Mouse (Mus musculus): ENCODE results near the gene Olfr523. TPM values are rescaled to one million over a fixed set of nuclear protein-coding genes. Genes with fewer than 3 reads are reported as not detected.

Gene Olfr523
- polyA plus RNA-seq, 1 experiment from 2014 or later, result not detected

GRCm38 (mm10) chr7:140186646-140187620 is 13.9 kb downstream of the Olfr523 start:
- Histone ChIP-seq H3K9ac (no peak overlapping the region), H3K4me3 (no peak overlapping the region), H3K4me1 (no peaks in the 10 kb centered on the region), H3K27me3 (replicated peaks) (no peaks in the 10 kb centered on the region), H3K4me2 (replicated peaks) (no peak overlapping the region), H3K9me3 (no peaks in the 10 kb centered on the region), H3K36me3 (no peaks in the 10 kb centered on the region), H3K27ac (no peak overlapping the region)
- ATAC-seq (ENCODE audit: low FRiP score, low read depth), result no peak
- WGBS, result 70% methylated on average over 18 of the region's 18 CpGs

DNA sequence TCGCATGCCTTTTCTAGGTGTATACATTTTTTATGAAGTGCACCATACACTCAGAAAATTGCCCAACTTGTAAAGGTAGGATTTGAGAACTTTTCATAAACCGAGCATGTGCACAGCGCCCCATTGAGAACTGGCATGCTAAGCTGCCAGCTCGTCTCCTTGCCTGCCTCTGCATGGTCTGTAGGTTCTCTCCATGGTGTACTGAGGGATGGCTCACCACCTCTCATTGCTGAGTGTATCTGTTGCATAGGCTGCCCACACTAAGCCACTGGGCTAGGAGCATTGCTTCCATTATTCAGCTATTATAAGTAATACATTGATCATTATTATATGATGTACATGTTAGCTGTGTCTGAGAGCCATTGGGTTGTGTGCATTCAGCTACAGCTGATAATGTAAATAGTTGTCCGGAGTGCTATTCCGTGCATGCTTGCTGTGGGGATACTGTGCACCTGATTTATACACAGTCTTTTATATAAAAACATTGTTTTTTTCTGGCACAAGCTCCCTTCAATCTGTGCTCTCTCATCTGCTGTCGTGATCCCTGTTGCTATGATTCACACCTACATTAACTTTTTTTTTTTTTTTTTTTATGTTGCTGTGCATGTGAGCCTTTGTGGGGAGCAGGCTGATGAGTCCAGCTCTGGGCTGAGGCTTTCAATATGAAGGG is 14.8 kb downstream of the Olfr523 start:
- no peaks in the 10 kb centered on the region for H3K9me3 ChIP-seq
- no peaks in the 10 kb centered on the region for H3K27me3 ChIP-seq (replicated peaks)
- no peak overlapping the region for H3K4me2 ChIP-seq (replicated peaks)
- no peak overlapping the region for H3K4me3 ChIP-seq
- 85% methylated on average over 7 of the region's 7 CpGs for WGBS
- no peak overlapping the region for H3K27ac ChIP-seq
- no peak for ATAC-seq (ENCODE audit: low FRiP score, low read depth)
- H3K4me1 ChIP-seq, result no peaks in the 10 kb centered on the region
- no peak overlapping the region for H3K9ac ChIP-seq
- no peaks in the 10 kb centered on the region for H3K36me3 ChIP-seq

DNA sequence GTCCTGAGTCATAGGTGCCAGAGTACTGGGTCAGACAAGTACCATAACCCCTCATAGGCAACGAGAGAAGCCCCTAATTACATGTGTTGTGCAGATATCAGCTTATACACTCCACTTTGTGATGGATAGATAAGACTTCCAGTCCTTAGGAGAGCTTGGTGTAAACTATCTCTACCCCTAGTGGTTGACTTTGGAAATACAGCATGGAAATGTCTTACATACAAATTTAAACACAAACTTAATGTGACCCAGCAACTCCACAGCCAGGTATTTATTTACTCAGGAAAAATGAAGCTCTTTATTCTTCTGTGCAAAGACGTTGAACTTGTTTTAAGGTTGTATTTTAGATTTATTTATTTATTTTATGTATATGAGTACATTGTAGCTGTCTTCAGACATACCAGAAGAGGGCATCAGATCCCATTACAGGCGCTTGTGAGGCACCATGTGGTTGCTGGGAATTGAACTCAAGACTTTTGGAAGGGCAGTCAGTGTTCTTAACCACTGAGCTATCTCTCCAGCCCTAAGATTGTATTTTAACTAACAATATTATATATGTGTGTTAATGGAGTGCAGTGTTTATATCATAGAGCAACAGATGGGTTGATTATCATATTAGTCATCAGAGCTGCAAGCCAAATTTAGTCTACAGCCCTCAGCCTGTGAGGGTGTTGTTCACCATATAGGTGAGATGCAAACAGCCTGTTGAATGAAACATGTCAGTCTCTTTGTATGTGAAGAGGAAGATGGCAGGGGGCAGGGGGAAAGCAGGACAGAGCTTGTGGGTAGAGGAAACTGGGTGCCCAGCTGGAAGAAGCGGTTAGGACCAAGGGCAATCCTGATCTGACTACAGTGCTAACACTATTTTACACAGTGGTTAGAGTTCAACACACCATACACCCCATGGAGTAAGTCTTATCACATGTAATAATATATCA is 15.6 kb downstream of the Olfr523 start:
- Histone ChIP-seq H3K4me2 (replicated peaks) (no peak overlapping the region), H3K4me3 (no peak overlapping the region), H3K36me3 (no peaks in the 10 kb centered on the region), H3K9me3 (no peaks in the 10 kb centered on the region), H3K9ac (no peak overlapping the region), H3K4me1 (no peaks in the 10 kb centered on the region), H3K27me3 (replicated peaks) (no peaks in the 10 kb centered on the region), H3K27ac (no peak overlapping the region)
- ATAC-seq (ENCODE audit: low FRiP score, low read depth), result no peak
- 66% methylated on average over 4 of the region's 4 CpGs for WGBS

DNA sequence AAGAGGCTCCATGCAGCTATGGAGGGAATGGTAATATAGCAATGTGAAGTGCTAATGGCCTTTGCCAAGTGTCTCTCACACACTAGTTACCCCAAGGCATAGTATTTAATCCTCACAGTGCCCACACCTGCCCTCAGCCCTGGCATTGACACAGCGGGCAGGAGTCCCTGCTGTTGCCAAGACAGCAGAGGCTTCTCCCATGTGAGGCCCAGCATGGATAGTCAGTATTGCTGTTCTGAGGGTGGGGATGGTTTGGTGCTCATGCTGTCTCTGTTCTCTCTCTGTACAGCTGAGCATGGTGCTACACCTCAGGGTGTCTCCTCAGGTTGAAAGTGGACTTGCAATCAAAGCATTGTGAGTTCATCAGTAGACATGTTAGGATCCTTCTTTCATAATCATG is 17.4 kb downstream of the Olfr523 start:
- WGBS, result 96% methylated on average over 1 of the region's 1 CpGs
- Histone ChIP-seq H3K36me3 (no peaks in the 10 kb centered on the region), H3K4me1 (no peaks in the 10 kb centered on the region), H3K4me3 (no peak overlapping the region), H3K27me3 (replicated peaks) (no peaks in the 10 kb centered on the region), H3K4me2 (replicated peaks) (no peak overlapping the region), H3K9ac (no peak overlapping the region), H3K9me3 (no peaks in the 10 kb centered on the region), H3K27ac (no peak overlapping the region)
- ATAC-seq (ENCODE audit: low FRiP score, low read depth), result no peak

GRCm38 (mm10) chr7:140192445-140192844 is 19.4 kb downstream of the Olfr523 start:
- no peak for ATAC-seq (ENCODE audit: low FRiP score, low read depth)

GRCm38 (mm10) chr7:140192851-140193250 is 19.8 kb downstream of the Olfr523 start:
- no peaks in the 10 kb centered on the region for H3K36me3 ChIP-seq
- no peak overlapping the region for H3K27ac ChIP-seq
- no peaks in the 10 kb centered on the region for H3K4me1 ChIP-seq
- H3K4me3 ChIP-seq, result no peak overlapping the region
- H3K9me3 ChIP-seq, result no peaks in the 10 kb centered on the region
- no peaks in the 10 kb centered on the region for H3K27me3 ChIP-seq (replicated peaks)
- no peak for ATAC-seq (ENCODE audit: low FRiP score, low read depth)
- WGBS, result 87% methylated on average over 2 of the region's 2 CpGs
- H3K9ac ChIP-seq, result no peak overlapping the region
- H3K4me2 ChIP-seq (replicated peaks), result no peak overlapping the region

More at GRCm38 (mm10) chr7:140192445-140192844, 19.4 kb downstream of the Olfr523 start:
- Histone ChIP-seq H3K36me3 (no peaks in the 10 kb centered on the region), H3K27ac (no peak overlapping the region), H3K4me3 (no peak overlapping the region), H3K9me3 (no peaks in the 10 kb centered on the region), H3K4me2 (replicated peaks) (no peak overlapping the region), H3K4me1 (no peaks in the 10 kb centered on the region), H3K9ac (no peak overlapping the region), H3K27me3 (replicated peaks) (no peaks in the 10 kb centered on the region)
- WGBS, result 55% methylated on average over 2 of the region's 2 CpGs

DNA sequence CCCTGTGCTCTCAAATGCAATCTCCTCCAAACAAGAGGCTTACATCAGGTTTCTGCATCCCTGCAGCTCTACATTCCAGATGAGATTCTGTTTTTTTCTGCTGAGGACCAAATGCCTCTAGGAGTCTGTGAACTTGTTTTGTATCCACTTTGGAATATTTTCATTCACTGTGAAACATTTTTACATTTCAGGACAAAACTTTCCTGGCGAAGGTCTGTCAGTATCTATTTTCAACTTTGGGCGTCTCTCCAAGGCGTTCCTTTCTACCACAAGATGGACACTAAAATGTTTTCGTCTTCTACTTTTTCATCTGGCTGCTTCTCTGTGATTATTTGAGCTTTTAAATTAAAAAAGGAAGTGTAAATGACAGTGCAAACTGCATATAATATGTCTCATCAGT is 21.0 kb downstream of the Olfr523 start:
- H3K36me3 ChIP-seq, result no peaks in the 10 kb centered on the region
- no peak overlapping the region for H3K9ac ChIP-seq
- no peaks in the 10 kb centered on the region for H3K9me3 ChIP-seq
- H3K4me2 ChIP-seq (replicated peaks), result no peak overlapping the region
- WGBS, result 94% methylated on average over 4 of the region's 4 CpGs
- H3K4me3 ChIP-seq, result no peak overlapping the region
- no peak for ATAC-seq (ENCODE audit: low FRiP score, low read depth)
- no peaks in the 10 kb centered on the region for H3K27me3 ChIP-seq (replicated peaks)
- no peak overlapping the region for H3K27ac ChIP-seq
- H3K4me1 ChIP-seq, result no peaks in the 10 kb centered on the region

- no peak for ATAC-seq (ENCODE audit: low FRiP score, low read depth)
- H3K4me1 ChIP-seq, result no peaks in the 10 kb centered on the region
- H3K27ac ChIP-seq, result no peak overlapping the region
- no peak overlapping the region for H3K4me3 ChIP-seq
- H3K27me3 ChIP-seq (replicated peaks), result no peaks in the 10 kb centered on the region
- H3K9ac ChIP-seq, result no peak overlapping the region
- no peak overlapping the region for H3K4me2 ChIP-seq (replicated peaks)
- whole genome bisulfite sequencing, result 81% methylated on average over 8 of the region's 8 CpGs
- H3K9me3 ChIP-seq, result no peaks in the 10 kb centered on the region
- no peaks in the 10 kb centered on the region for H3K36me3 ChIP-seq
Observed at GRCm38 (mm10) chr7:140196002-140196401, 23.0 kb downstream of the Olfr523 start.

- H3K4me2 ChIP-seq (replicated peaks), result no peak overlapping the region
- 88% methylated on average over 4 of the region's 4 CpGs for WGBS
- no peak for ATAC-seq (ENCODE audit: low FRiP score, low read depth)
Observed at GRCm38 (mm10) chr7:140201090-140201489, 28.1 kb downstream of the Olfr523 start.

GRCm38 (mm10) chr7:140205864-140206263 is 32.8 kb downstream of the Olfr523 start, which contains the start of gene Olfr524:
Gene Olfr524 (minus strand): TSS chr7:140205964.
- H3K4me1 ChIP-seq, result no peaks in the 10 kb centered on the region
- no peaks in the 10 kb centered on the region for H3K9me3 ChIP-seq
- no peaks in the 10 kb centered on the region for H3K36me3 ChIP-seq
- H3K27ac ChIP-seq, result no peak within 1 kb of the TSS
- no peak within 1 kb of the TSS for H3K9ac ChIP-seq
- H3K4me2 ChIP-seq (replicated peaks), result no peak within 1 kb of the TSS
- no peak within 1 kb of the TSS for H3K4me3 ChIP-seq
- H3K27me3 ChIP-seq (replicated peaks), result no peaks in the 10 kb centered on the region
- ATAC-seq (ENCODE audit: low FRiP score, low read depth), result no peak

More at GRCm38 (mm10) chr7:140201090-140201489, 28.1 kb downstream of the Olfr523 start:
- no peaks in the 10 kb centered on the region for H3K27me3 ChIP-seq (replicated peaks)
- no peaks in the 10 kb centered on the region for H3K4me1 ChIP-seq
- H3K9ac ChIP-seq, result no peak overlapping the region
- no peak overlapping the region for H3K27ac ChIP-seq
- no peaks in the 10 kb centered on the region for H3K36me3 ChIP-seq
- no peaks in the 10 kb centered on the region for H3K9me3 ChIP-seq
- H3K4me3 ChIP-seq, result no peak overlapping the region

GRCm38 (mm10) chr7:140206904-140207303 is 33.9 kb downstream of the Olfr523 start:
- H3K27me3 ChIP-seq (replicated peaks), result no peaks in the 10 kb centered on the region
- H3K4me2 ChIP-seq (replicated peaks), result no peak overlapping the region
- no peak for ATAC-seq (ENCODE audit: low FRiP score, low read depth)
- WGBS, result 88% methylated on average over 3 of the region's 3 CpGs
- H3K4me1 ChIP-seq, result no peaks in the 10 kb centered on the region
- H3K36me3 ChIP-seq, result no peaks in the 10 kb centered on the region
- H3K27ac ChIP-seq, result no peak overlapping the region
- H3K9me3 ChIP-seq, result no peaks in the 10 kb centered on the region
- no peak overlapping the region for H3K4me3 ChIP-seq
- H3K9ac ChIP-seq, result no peak overlapping the region

- Histone ChIP-seq H3K4me1 (no peaks in the 10 kb centered on the region), H3K4me3 (no peak overlapping the region), H3K27ac (no peak overlapping the region), H3K27me3 (replicated peaks) (no peaks in the 10 kb centered on the region), H3K4me2 (replicated peaks) (no peak overlapping the region), H3K9me3 (no peaks in the 10 kb centered on the region), H3K36me3 (no peaks in the 10 kb centered on the region), H3K9ac (no peak overlapping the region)
- WGBS, result 81% methylated on average over 8 of the region's 8 CpGs
- no peak for ATAC-seq (ENCODE audit: low FRiP score, low read depth)
Observed at GRCm38 (mm10) chr7:140208153-140208552, 35.1 kb downstream of the Olfr523 start.
